Mouse (Mus musculus): ENCODE results near the gene Pnpla1.

Pnpla1 gene

DNA sequence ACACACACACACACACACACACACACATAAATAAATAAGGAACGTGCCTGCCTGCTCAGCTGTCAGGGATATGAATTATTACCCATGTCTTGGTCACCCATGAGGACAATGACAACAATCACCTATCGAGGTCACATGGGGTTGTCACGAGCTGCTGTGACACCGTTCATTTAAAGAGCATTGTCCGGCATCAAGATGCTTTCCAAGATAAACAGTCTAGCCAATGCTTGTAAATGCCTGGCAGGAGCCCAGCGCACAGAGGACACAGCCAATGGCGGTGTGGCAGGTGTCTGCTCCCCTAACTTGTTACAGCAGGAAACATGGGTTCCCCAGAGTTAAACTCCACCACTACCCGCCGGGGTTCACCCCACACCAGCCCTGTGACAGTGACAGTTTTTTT lies 69.8 kb downstream of the Pnpla1 start:
- DNase-seq: no peak

DNA sequence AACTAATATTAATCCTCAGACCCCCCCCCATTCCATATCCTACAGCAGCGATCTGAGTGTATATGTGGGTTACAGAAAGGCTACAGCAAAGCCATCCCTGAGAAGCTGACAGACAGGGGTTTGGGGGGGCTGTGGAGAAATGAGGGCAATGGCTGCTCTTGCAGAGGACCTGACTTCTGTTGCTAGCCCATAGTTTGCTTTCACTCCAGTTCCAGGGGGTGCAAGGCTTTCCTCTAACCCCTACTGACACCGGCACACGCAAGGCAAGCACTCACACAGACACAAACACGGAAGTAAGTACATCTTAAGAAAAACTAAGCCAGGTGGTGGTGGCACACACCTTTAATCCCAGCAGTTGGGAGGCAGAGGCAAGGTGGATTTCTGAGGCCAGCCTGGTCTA lies 71.2 kb downstream of the Pnpla1 start:
- no peak for DNase-seq

DNA sequence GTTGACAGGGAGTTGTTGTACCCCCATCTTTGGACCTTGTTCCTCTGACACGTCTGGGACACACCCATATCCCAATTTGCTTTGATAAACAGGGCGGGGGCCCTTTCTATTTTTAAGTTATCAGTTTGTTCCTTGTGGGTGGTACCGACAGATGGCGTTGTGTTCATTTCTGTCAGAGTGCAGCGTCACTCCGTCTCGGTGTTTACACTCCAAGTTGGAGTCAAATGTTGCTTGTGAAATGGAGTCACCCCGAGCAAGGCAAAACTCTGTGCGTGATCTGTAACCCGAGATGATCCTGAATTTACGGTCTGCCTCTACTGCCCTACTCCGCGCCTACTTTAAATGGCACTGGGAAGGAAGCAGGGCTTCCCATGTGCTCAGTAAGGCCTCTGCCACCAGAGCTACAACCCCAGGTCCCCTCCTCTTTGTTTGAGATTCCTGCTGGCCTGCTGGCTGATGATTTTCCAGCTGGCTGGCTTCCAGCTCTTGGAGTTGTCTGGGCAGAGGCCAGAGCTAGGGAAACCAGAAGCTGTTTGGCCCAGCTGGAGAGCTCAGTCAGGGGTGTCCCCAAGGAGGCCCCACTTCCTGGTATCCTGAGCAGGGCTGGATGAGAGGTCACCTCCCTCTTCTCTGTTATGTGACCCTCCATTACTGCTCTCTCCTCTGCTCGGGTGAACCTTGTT lies 72.3 kb downstream of the Pnpla1 start:
- DNase-seq: peak; percentile 97

DNA sequence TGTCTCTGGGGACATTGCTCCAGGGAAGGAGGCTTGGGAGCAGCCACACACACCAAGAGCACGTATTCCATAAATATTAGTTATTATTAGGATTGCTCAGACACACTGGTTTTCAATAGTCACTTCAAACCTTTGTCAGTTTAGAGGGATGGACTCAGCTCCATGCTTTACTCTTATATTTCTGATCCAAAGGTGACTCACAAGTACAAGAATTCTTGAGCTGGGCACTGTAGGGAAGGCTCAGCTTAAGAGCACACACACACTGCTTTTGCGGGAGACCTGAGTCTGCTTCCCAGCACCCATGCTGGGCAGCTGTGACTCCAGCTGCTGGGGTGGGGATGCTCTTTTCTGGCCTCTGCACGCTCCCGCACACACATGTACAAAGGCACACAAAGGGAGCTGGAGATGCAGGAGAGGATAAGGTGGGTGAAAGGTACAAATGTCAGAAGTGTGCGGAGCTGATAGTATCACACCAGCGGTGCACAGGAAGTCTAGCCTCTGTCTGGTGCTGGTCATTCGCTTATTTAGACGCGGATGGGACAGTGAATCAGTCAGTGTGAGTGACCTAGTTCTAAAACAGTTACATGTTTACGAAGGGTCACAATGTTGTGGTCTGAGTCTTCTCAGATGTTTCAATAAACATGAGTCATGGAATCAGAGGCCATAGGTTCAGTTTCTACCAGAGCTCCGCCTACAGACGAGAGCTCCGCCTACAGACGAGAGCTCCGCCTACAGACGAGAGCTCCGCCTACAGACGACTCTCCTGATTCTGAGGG lies 73.4 kb downstream of the Pnpla1 start:
- DNase-seq: peak; percentile 24

DNA sequence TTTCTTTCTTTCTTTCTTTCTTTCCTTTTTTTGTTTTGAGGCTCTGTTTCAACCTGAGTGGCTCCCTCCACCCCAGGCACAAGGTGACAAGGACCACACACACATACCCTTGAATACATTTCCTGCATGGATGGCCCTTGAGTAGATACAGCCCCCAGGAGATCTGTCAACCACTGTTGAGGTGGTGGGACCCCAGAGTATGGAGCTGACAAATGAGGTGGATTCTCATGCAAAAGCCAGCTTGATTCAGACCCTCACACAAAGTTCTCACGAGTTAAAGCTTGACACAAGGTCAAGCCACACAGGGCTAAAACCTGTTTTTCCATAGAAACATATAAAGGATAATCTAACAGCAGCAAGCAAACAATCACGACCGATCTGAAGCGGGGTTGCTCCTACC lies 74.1 kb downstream of the Pnpla1 start:
- no peak for DNase-seq

DNA sequence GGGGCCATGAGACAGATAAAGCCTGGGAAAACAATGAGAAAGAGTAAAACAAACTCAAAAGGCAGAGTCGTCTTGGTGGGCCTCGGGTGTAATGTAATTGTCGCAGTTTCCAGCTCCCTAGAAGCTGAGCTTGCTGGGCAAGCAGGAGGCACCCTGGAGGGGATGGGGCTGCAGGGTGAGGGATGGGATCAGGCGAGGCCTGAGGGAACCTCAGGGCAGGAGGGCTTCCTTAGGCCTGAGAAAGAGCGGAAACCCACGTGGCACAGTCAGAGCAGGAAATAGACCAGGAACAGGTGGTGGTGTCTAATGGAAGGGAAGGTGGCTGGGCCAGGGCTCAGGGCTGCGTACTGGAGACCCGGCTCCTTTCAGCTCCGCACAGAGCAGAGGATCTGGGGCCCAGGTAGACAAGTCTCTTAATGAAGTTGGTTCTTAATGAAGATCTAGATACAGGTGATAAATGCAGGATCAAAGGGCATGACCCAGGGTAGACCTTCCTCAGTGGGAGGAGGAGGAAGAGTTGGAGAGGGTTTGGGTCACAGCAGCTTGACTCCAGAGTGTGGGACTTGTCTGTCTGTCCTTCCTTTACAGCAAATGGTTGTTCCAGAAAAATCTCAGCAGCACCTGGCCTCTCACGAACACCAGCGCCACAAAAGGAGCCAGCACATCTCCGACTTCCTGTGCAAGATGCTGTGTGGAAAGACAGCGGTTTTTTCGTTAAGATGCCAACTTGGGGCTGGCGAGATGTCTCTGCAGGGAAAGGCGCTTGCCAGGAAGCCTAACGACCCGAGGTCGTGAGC lies 76.1 kb downstream of the Pnpla1 start:
- DNase-seq: no peak

DNA sequence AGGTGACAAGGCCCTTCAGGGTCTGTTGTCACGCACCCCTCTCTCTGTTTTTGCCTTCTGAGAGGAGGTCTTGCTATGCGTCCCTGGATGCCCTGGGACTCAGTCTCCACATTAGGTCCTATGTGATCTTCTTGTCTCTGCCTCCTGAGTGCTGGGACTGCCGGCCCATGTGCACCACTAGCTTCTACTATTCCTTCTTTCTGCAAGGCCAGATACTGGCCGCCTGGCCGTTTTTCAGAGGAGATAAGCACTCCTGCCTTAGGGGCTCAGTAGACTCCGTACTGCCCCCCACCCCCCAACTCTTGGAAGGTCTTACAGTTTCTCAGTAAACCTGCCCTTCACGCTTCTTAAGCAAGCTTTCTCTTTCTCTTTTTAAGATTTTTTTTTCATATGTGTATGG lies 77.9 kb downstream of the Pnpla1 start:
- no peak for DNase-seq

DNA sequence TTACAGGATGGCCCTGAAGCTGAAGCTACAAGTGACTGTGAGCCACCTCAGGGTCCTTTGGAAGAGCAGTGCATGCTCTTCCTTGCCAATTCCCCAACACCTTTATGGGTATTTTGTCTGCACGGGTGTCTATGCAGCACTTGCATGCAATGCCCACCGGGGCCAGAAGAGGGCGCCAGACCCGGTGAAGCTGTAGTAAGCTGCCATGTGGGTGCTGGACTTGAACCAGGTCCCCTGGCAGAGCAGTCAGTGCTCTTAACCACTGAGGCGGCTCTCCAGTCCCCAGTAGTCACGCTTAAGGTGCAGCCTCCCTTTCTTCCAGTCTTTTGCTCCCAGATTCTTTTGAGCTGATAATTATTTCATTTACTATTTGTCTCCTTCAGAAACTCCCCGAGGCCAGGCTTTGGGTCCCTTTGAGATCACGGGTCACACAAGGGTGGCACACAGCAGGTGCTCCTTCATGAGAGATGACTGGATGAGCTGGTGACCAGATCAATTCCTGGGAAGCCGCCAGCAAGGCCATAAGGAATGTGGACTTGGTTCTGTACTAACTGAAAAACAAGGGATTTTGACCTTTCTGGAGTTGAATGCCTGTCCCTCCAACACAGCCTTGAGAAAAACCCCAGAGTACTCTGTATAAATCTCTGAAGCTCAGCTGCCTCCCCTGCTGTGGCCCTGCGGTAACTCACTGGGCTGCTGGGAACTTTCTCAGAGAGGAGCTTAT lies 78.6 kb downstream of the Pnpla1 start:
- peak; percentile 77 for DNase-seq
